Mouse (Mus musculus) small intestine, adult 2 months (tissue): ENCODE results near the gene Kcne3.

ENCODE experiments used
- CTCF ChIP-seq: fragments of 200-500 bp; IDR thresholded peaks from 2 replicates; pipeline ENCODE4 v1.5.1; 2012; ENCODE audit warnings: low read depth, mild to moderate bottlenecking, control low read depth, inconsistent platforms, low read length, moderate library complexity, mixed read lengths; ENCODE audit not compliant: insufficient replicate concordance, insufficient read length; ENCODE audit errors: extremely low read depth
- POLR2A ChIP-seq: fragments of 200-500 bp; IDR thresholded peaks from 2 replicates; pipeline ENCODE4 v1.6.1; 2012; ENCODE audit warnings: low read depth, mild to moderate bottlenecking, control low read depth, inconsistent platforms, low read length, moderate library complexity

DNA sequence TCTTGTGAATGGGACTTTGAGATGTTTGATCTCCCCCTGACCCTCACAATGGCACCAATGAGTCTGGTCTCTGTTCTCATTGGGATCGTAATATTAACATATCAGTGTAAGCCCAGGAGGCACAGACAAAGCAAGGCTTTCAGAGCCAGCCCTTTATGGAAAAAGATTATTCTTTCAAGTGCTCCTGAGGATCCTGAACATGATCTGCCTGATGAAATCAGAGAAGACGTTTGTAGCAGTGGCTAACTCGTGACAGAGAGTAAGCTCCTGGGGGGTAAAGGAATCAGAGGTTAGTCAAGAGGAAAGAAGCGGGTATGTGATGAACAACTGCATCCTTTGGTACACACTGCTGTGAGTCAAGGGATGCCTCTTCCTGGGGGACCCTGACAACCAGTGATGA, 13.9 kb downstream of the Kcne3 start:
- TF ChIP-seq CTCF, result no peak
- no peak for TF ChIP-seq POLR2A
